Comparison of ENCODE assay signal across 10 mouse cellular contexts in the genomic region with DNA sequence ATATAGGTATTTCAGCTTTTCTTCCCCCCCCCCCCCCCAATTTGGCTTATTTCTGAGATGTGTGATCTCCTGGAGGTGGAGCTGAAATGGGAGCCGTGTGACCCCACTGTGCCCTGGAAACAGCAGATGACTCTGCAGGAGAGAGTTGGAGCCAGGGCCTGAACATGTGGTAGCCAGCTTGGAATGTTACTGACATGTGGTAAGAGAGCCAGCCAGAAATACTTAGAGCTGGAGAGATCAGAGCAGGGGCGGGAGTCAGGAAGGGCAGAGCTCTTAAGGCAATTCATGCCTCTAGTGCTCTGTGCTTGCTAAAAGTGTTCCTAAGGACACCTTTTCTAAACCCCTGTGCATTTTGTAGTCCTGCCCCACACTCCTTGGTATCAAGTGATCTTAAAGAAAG. TPM values are rescaled to one million over a fixed set of nuclear protein-coding genes. Genes with fewer than 3 reads are reported as not detected.
DNase-seq lines count a peak whose midpoint lies in the region; ATAC-seq and TF ChIP-seq lines count a peak whose summit lies in the region.
"Had no signal": no experiment of that assay in that cellular context is flagged by ENCODE, and none has a peak within 500 bp of the region (broad histone marks: within the 10 kb centered on the region; RNA-seq: fewer than 3 reads in every experiment).

No protein-coding gene starts in this region.

- peaks cover 9% of the 10 kb centered on the region; the same call in 1 of the 2 replicates for H3K36me3 ChIP-seq in heart, adult 2 months (ENCODE audit: control insufficient read depth, insufficient read depth, low read length)
- peaks cover 62% of the 10 kb centered on the region for H3K36me3 ChIP-seq in limb, embryonic 13.5 days

- ATAC-seq in cerebellum, adult (ENCODE audit: insufficient number of reproducible peaks, low FRiP score, low TSS enrichment): no peak
- ATAC-seq in limb, embryonic 13.5 days (ENCODE audit: low FRiP score, low read depth): peak; percentile 75
- no peak for ATAC-seq in megakaryocyte progenitor cell, adult 5-6 weeks (replicated peaks; ENCODE audit: poor library complexity)

- H3K9ac ChIP-seq in heart, adult 2 months (ENCODE audit: low read depth, low read length): no peak overlapping the region
- H3K9ac ChIP-seq in limb, embryonic 13.5 days: no peak overlapping the region
- H3K9ac ChIP-seq: midbrain, embryonic 12.5 days had no signal

- intact Hi-C loops in heart, adult 2 months (cut with DNase I): no loop called here

- peak; percentile 60; the same call in 1 of the 2 replicates for TF ChIP-seq EP300 in heart, adult 2 months (IDR thresholded peaks at IDR 0.05; ENCODE audit: insufficient read depth, low read depth, low read length)

- no peaks in the 10 kb centered on the region for H3K27me3 ChIP-seq in heart, adult 2 months (ENCODE audit: control insufficient read depth, insufficient read depth, low read length)
- no peaks in the 10 kb centered on the region for H3K27me3 ChIP-seq in limb, embryonic 13.5 days
- H3K27me3 ChIP-seq: midbrain, embryonic 12.5 days had no signal

- peak; percentile 26 for DNase-seq in cerebellum, adult 9-10 months
- DNase-seq in embryo, embryonic 10 days (ENCODE audit: low spot score): peak; percentile 82
- peak in 1 of 2 experiments; percentile 71 for DNase-seq in heart, adult 2 months
- no peak for DNase-seq in adrenal gland, postnatal 25 days
- DNase-seq in thymus, postnatal 36 days: no peak
- DNase-seq: B cell, adult 2 months had no signal

- no peak overlapping the region; the same call in 1 of the 2 replicates for H3K27ac ChIP-seq in heart, adult 2 months
- peak overlapping the region; percentile 61; the same call in 1 of the 2 replicates for H3K27ac ChIP-seq in limb, embryonic 13.5 days
- H3K27ac ChIP-seq: midbrain, embryonic 12.5 days had no signal

- H3K79me2 ChIP-seq in heart, adult 2 months (replicated peaks; ENCODE audit: control insufficient read depth, insufficient read depth, low read length): no peaks in the 10 kb centered on the region

- H3K4me3 ChIP-seq in heart, adult 2 months: no peak overlapping the region
- no peak overlapping the region for H3K4me3 ChIP-seq in limb, embryonic 13.5 days
- H3K4me3 ChIP-seq: midbrain, embryonic 12.5 days had no signal

- no peak overlapping the region for H3K4me2 ChIP-seq in limb, embryonic 13.5 days (replicated peaks)
- H3K4me2 ChIP-seq: midbrain, embryonic 12.5 days had no signal

- TF ChIP-seq POLR2A in heart, adult 2 months (IDR thresholded peaks at IDR 0.05; ENCODE audit: insufficient read depth, low read depth, low read length): no peak

- H3K4me1 ChIP-seq in heart, adult 2 months (ENCODE audit: control insufficient read depth, insufficient read depth, low read length): peaks cover 3% of the 10 kb centered on the region
- peaks cover 54% of the 10 kb centered on the region for H3K4me1 ChIP-seq in limb, embryonic 13.5 days
- H3K4me1 ChIP-seq: midbrain, embryonic 12.5 days had no signal

- WGBS in heart, adult 2 months: 38% methylated on average over 2 of the region's 2 CpGs
- 15% methylated on average over 2 of the region's 2 CpGs for WGBS in limb, embryonic 13.5 days

- no peak for TF ChIP-seq CTCF in heart, adult 2 months (IDR thresholded peaks at IDR 0.05)

- H3K9me3 ChIP-seq in limb, embryonic 13.5 days: no peaks in the 10 kb centered on the region
- H3K9me3 ChIP-seq: midbrain, embryonic 12.5 days had no signal

RNA-seq across cellular contexts. Expression of a gene that starts 10.0 kb away (rescaled TPM):
- 10 to 100 TPM; 13.9 to 17.5 TPM for total RNA-seq in heart, adult 2 months (2021)
- polyA plus RNA-seq in heart, adult 2 months (2012; rRNA removed): 11.2 and 14.5 TPM in 2 replicates
- polyA plus RNA-seq in limb, embryonic 13.5 days (2015; fragmentation: Nextera tagmentation; extraction: Ambion mirVana): 28.6 and 32.8 TPM in 2 replicates
- total RNA-seq in adrenal gland, postnatal 25 days (2021): 21.3 and 21.7 TPM in 2 replicates
- total RNA-seq in megakaryocyte progenitor cell, adult 5-6 weeks (2015): not detected in 2 replicates
- 0.41 TPM in 1 of 2 replicates, not detected in the other for total RNA-seq in megakaryocyte progenitor cell, adult 5-6 weeks (2017)

Comparison
In these comparisons a context has a peak if more than half of its experiments do, and no peak if none do; other contexts are left out.
1. DNase-seq: peak in cerebellum, adult 9-10 months (single experiment) and embryo, embryonic 10 days (single experiment); none in adrenal gland, postnatal 25 days (single experiment) and thymus, postnatal 36 days (0 of 2).
2. RNA of a gene that starts 10.0 kb away (total RNA-seq): 21.3 to 21.7 TPM in adrenal gland, postnatal 25 days and 13.9 to 17.5 TPM in heart, adult 2 months; 0.41 TPM in megakaryocyte progenitor cell, adult 5-6 weeks; every median in the first group is over 10 times any median in the second.